Mouse (Mus musculus): Measurements from ENCODE around the gene Dusp10.

DNA sequence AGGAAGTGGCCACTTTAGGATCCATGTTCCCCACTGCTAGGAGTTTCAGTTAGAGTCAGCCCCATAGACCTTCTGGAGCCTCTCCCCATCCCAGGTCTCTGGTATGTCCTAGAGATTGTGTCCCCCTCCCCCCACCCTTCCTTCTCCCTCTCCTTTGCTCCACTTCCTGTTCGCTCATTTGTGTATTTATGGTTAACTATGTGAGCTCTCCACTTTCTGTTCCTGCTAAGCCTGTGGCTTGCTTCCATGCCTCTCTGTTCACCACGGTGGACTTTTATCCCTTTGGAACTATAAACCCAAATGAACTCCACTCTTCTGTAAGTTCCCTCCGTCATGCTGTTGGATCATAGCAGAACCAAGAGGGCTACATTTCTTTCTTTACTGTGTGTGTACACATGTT is 13.9 kb downstream of the Dusp10 start:
- TF ChIP-seq POLR2A (IDR thresholded peaks at IDR 0.05; ENCODE audit: borderline replicate concordance, insufficient read depth, low read length) (no peak), CTCF (IDR thresholded peaks at IDR 0.05; ENCODE audit: borderline replicate concordance, insufficient read depth, low read depth, low read length) (no peak)

All from cerebellum, adult 2 months (tissue).